Mouse (Mus musculus): ENCODE measurements at regions not wholly inside any gene's neighbourhood (a gene's known extent, or its start where the extent isn't known, plus 50 kb on each side); places are given as distances from the start of the nearest gene placed in this dataset.

GRCm38 (mm10) chr10:117474351-117475085 lies 94.7 kb upstream of the Cpsf6 start:
- 90% methylated on average over 4 of the region's 4 CpGs for WGBS
- no peak overlapping the region for H3K9ac ChIP-seq (ENCODE audit: low read length)
- no peaks in the 10 kb centered on the region for H3K36me3 ChIP-seq (ENCODE audit: control insufficient read depth, insufficient read depth, low read length)
- H3K9me3 ChIP-seq (ENCODE audit: control insufficient read depth, low read length) = no peaks in the 10 kb centered on the region
- no peaks in the 10 kb centered on the region for H3K4me1 ChIP-seq (replicated peaks; ENCODE audit: control insufficient read depth, insufficient read depth)
- ATAC-seq (ENCODE audit: low FRiP score, low TSS enrichment) (no peak), DNase-seq (ENCODE audit: low spot score) (no peak)
- TF ChIP-seq EP300 (optimal IDR thresholded peaks at IDR 0.05) (no peak), CTCF (IDR thresholded peaks at IDR 0.05; ENCODE audit: low read depth) (no peak)
- no peaks in the 10 kb centered on the region for H3K27me3 ChIP-seq (ENCODE audit: control insufficient read depth, insufficient read depth, low read length)
- H3K27ac ChIP-seq (replicated peaks) = no peak overlapping the region
- H3K4me2 ChIP-seq (replicated peaks; ENCODE audit: low read depth) = no peak overlapping the region
- H3K4me3 ChIP-seq (ENCODE audit: low read depth, low read length) = no peak overlapping the region

- TF ChIP-seq EP300 (optimal IDR thresholded peaks at IDR 0.05) (no peak), CTCF (IDR thresholded peaks at IDR 0.05; ENCODE audit: low read depth) (no peak)
- no peaks in the 10 kb centered on the region for H3K4me1 ChIP-seq (replicated peaks; ENCODE audit: control insufficient read depth, insufficient read depth)
- DNase-seq (ENCODE audit: low spot score) = no peak
- WGBS = 96% methylated on average over 4 of the region's 4 CpGs
- H3K36me3 ChIP-seq (ENCODE audit: control insufficient read depth, insufficient read depth, low read length) = no peaks in the 10 kb centered on the region
- no peak overlapping the region for H3K4me3 ChIP-seq (ENCODE audit: low read depth, low read length)
- H3K9me3 ChIP-seq (ENCODE audit: control insufficient read depth, low read length) = no peaks in the 10 kb centered on the region
- no peak overlapping the region for H3K4me2 ChIP-seq (replicated peaks; ENCODE audit: low read depth)
- no peak for ATAC-seq (ENCODE audit: low FRiP score, low TSS enrichment)
- no peak overlapping the region for H3K9ac ChIP-seq (ENCODE audit: low read length)
- H3K27me3 ChIP-seq (ENCODE audit: control insufficient read depth, insufficient read depth, low read length) = no peaks in the 10 kb centered on the region
- no peak overlapping the region for H3K27ac ChIP-seq (replicated peaks)
Measured at GRCm38 (mm10) chr10:117473471-117473870, 93.7 kb upstream of the Cpsf6 start.

DNA sequence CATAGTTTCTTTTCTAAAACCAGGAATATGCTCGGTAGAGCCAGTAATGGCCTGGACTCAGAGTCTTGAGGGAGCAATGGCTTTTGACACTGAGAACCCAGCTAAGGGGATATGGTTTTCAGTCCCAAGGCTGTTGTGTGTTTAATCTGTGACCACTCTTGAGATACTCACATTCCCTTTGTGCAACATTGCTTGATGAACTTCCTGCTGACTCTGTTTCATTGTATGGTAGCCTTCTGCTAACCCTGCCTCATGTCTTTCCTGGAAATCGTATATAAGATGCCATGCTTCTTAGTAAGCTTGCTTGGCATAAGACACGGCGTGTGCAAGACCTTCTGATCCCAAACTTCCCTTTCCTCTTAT lies 92.7 kb upstream of the Cpsf6 start:
- H3K36me3 ChIP-seq (ENCODE audit: control insufficient read depth, insufficient read depth, low read length) = no peaks in the 10 kb centered on the region
- 81% methylated on average over 4 of the region's 4 CpGs for WGBS
- H3K9ac ChIP-seq (ENCODE audit: low read length) = no peak overlapping the region
- ATAC-seq (ENCODE audit: low FRiP score, low TSS enrichment) = no peak
- no peak overlapping the region for H3K4me2 ChIP-seq (replicated peaks; ENCODE audit: low read depth)
- TF ChIP-seq CTCF (IDR thresholded peaks at IDR 0.05; ENCODE audit: low read depth) (no peak), EP300 (optimal IDR thresholded peaks at IDR 0.05) (no peak)
- no peak for DNase-seq (ENCODE audit: low spot score)
- H3K27me3 ChIP-seq (ENCODE audit: control insufficient read depth, insufficient read depth, low read length) = no peaks in the 10 kb centered on the region
- no peaks in the 10 kb centered on the region for H3K4me1 ChIP-seq (replicated peaks; ENCODE audit: control insufficient read depth, insufficient read depth)
- H3K4me3 ChIP-seq (ENCODE audit: low read depth, low read length) = no peak overlapping the region
- H3K9me3 ChIP-seq (ENCODE audit: control insufficient read depth, low read length) = no peaks in the 10 kb centered on the region
- no peak overlapping the region for H3K27ac ChIP-seq (replicated peaks)

DNA sequence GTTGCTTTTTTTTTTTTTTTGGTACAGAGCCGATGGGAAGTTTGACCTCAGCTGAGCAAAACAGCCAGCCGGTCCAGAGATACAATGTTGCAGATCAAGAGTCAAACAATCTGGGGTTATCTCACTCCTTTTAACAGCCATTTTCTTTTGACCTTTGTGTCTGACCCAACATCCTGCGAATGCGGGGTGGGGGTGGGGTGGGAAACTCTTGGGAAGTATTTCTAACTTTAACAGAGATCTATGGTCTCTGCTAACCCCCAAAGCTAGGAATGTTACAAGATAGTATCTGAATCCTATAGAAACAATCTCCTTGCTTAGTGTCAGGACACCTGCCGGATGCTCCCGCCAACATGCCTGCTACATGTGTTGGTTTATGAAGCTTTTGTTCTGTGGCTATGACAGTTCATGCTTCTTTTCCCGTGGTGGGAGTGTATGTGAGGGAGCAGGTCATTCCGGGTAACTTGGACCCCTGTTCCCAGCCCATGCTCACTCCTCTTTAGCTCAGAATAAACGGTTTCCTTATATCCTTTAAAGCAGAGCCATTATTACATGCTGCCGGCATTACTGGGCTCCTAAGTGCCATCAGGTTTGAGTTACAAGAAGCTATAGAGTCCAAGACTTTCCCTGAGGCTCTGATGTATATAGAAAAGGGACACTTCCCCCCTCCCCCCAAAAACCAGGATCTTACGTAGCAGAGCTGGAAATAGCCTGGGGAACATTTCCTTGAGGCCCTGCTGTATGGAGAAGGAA lies 92.2 kb upstream of the Cpsf6 start:
- Histone ChIP-seq H3K27me3 (ENCODE audit: control insufficient read depth, insufficient read depth, low read length) (no peaks in the 10 kb centered on the region), H3K4me1 (replicated peaks; ENCODE audit: control insufficient read depth, insufficient read depth) (no peaks in the 10 kb centered on the region), H3K9ac (ENCODE audit: low read length) (no peak overlapping the region), H3K36me3 (ENCODE audit: control insufficient read depth, insufficient read depth, low read length) (no peaks in the 10 kb centered on the region), H3K9me3 (ENCODE audit: control insufficient read depth, low read length) (no peaks in the 10 kb centered on the region), H3K27ac (replicated peaks) (no peak overlapping the region), H3K4me3 (ENCODE audit: low read depth, low read length) (no peak overlapping the region), H3K4me2 (replicated peaks; ENCODE audit: low read depth) (no peak overlapping the region)
- TF ChIP-seq EP300 (optimal IDR thresholded peaks at IDR 0.05) = no peak
- WGBS = 34% methylated on average over 11 of the region's 11 CpGs
- DNase-seq (ENCODE audit: low spot score) (no peak), ATAC-seq (ENCODE audit: low FRiP score, low TSS enrichment) (no peak)

- Histone ChIP-seq H3K27ac (replicated peaks) (no peak overlapping the region), H3K4me1 (replicated peaks; ENCODE audit: control insufficient read depth, insufficient read depth) (no peaks in the 10 kb centered on the region), H3K36me3 (ENCODE audit: control insufficient read depth, insufficient read depth, low read length) (no peaks in the 10 kb centered on the region), H3K4me2 (replicated peaks; ENCODE audit: low read depth) (no peak overlapping the region), H3K9ac (ENCODE audit: low read length) (no peak overlapping the region; the same call in 1 of the 2 replicates), H3K4me3 (ENCODE audit: low read depth, low read length) (no peak overlapping the region), H3K9me3 (ENCODE audit: control insufficient read depth, low read length) (no peaks in the 10 kb centered on the region), H3K27me3 (ENCODE audit: control insufficient read depth, insufficient read depth, low read length) (no peaks in the 10 kb centered on the region)
- ATAC-seq (ENCODE audit: low FRiP score, low TSS enrichment) (no peak), DNase-seq (ENCODE audit: low spot score) (no peak)
- no peak for TF ChIP-seq EP300 (optimal IDR thresholded peaks at IDR 0.05)
- TF ChIP-seq CTCF (IDR thresholded peaks at IDR 0.05; ENCODE audit: low read depth) = no peak
- WGBS = 37% methylated on average over 7 of the region's 8 CpGs
Measured at GRCm38 (mm10) chr10:117471036-117471817, 91.4 kb upstream of the Cpsf6 start.
